Mouse (Mus musculus) gastrocnemius, adult 8-10 months (tissue): Measurements from ENCODE around the gene Specc1. TPM values are rescaled to one million over a fixed set of nuclear protein-coding genes. Genes with fewer than 3 reads are reported as not detected.
A peak's percentile ranks its signal among the peaks of the same experiment; 100 is the strongest.

Experiments used
- DNase-seq, 2 experiments: peaks; one replicate each; pipeline ENCODE4 v3.0.0; 2022; ENCODE audit warnings: low spot score in 2 of 2
- total RNA-seq, 4 experiments: library from RNA; stranded (reverse); gene quantifications; 2 replicates each; pipeline ENCODE4 v1.2.4; 2022

The Specc1 gene
- total RNA-seq, 4 experiments from 2014 or later = 1.5 to 2.7 (median 1.7) TPM

DNA sequence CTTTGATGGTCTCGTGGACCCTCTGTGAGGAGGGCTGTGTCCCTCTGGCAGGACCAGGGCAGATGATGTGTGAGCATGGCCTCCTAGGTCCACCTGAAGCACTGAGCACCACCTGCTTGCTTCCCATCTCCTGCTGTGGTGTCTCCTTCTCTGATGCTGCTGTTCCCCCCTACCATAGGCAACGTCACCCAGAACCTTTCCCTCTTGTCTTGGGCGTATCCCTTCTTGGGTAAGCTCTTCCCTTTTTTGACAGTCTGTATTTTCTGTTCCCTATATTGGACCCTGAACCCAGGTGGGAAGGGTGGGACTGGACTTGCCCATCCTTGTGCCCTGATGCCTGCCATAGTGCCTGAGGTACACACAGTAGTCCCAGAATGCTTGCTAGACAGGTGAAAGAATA, 56.9 kb downstream of the Specc1 start:
- DNase-seq = no peak

DNA sequence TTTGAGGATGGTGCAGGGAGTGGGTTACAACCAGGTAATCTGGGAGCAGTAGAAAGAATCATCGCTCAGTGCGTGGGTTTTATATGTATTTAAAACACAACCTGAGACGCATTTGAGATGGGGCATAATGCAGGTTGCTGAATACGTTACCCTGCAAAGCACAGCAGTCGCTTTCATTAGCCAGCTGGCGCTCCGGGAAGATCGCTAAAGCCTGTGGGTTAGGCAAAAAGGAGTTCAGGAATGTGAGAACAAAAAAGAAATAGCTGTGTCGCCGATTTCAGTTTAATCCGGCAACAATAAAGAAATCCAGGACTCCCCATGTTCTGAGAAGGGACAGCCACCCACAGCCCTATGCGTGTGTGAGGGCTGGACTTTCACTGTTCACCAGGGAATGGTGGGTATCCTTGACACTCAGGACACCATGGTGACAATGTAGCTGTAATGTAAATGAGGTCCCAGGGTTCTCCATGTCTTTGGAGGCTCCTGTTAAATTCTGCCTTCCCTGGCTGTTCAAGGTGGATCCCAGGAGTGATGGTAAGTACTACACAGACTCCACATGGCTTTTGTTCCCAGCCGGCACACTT, 58.6 kb downstream of the Specc1 start:
- DNase-seq = no peak

DNA sequence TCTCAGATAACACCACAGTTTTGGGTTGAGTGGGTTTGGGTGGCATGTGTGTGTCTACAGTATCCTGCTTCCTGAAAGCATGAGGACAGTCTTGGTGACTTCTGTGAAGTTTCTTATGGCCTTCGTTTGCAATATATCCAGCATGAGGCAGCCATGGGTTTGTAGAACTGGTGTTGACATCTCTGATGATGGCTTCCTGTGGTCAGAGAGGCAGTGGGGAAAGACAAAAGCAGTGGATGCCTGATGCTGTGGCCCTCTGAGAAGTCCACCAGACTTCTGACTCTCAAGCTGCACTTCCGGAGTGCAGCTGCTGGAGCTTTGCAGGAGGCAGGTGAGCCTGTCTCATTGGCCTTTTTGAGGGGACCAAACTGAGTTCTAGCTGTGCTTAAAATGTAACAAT, 60.4 kb downstream of the Specc1 start:
- no peak for DNase-seq

DNA sequence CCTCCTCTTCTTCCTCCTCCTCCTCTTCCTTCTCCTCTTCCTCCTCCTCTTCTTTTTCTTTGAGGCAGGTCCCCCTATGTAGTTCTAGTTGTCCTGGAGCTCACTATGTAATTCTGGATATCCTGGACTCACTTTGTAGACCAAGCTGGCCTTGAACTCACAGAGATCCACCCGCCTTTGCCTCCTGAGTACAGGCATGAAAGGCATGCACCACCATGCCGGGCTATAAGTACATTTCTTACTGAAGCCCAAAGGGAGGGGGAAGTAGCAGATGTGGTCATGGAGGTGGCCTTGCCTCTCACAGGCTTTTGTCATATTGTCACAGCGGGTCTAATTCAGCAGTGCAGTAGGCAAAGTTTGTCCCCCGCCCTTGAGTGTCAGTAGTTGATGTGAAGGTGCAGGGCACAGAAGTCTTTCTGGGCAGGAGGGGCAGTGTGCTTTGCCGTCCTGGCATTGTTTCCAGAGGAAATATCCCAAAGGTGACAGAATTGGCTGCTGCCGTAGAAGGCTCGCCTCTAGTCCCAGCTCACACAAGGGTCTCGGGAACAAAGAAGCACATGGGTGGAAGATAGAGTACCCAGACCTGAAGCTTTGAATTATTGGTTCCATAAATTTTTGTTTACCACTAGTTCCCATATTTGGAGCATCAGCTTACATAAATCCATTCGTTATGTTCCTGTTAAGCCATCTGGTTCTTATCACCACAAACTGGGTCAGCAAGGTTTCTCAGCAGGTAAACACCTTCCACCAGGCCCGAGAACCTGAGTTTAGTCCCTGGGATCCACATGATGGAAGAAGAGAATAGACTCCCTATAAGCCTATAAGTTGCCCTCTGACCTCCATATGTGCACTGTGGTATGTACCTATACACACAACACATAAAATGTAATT, 62.0 kb downstream of the Specc1 start:
- no peak for DNase-seq

DNA sequence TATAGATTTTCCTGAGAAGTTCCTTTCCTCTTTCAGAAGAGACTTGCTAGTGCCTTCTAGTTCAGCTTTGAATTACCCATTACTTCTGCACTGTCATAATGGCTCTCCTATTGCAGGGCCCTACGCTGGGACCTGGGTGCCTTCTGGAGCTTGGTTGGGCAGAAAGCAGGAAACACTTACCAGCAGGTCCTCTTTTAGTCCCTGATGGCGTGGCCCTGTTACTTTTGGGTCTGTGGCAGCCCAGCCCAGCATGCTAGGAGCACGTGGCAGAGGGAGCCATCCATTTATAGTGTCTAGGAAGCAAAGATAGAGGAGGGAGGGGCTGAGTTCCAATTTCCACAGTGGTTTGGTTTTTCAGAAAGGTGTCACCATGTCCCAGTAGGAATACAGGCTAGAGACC, 63.3 kb downstream of the Specc1 start:
- DNase-seq = no peak

DNA sequence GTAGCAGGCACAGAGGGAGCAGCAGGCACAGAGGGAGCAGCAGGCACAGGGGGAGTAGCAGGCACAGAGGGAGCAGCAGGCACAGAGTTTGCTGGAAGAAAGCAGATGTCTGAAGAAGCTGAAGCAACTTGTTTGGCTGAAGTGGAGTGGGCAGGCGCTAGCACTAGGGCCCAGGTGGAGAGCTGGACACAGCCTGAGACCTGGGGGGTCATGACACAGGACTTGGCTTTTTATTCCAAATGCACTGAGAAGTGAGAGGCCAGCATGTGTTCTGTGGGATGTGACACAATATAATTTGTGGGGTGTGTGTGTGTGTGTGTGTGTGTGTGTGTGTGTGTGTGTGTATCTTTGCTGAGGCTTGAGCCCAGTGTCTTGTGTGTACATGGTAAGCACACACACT, 64.3 kb downstream of the Specc1 start:
- DNase-seq = no peak

DNA sequence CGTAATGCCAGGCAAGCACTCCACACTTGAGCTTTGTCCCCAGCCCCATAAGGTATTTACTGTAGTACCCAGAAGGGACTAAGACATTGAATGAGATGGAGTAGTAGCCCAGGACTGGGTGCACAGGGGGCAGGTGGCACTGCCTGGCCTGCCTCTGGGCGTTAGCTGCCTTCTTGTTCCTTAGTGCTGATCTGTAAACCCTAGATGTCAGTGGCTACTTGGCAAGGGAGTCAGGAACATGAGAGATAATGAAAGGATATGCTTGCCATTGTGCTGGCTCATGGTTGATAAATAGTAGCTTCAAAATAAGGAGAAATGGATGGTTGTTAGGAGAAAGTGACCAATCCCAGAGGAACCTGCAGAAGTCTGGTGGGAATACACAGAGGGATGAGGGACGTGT, 65.5 kb downstream of the Specc1 start:
- DNase-seq = no peak

DNA sequence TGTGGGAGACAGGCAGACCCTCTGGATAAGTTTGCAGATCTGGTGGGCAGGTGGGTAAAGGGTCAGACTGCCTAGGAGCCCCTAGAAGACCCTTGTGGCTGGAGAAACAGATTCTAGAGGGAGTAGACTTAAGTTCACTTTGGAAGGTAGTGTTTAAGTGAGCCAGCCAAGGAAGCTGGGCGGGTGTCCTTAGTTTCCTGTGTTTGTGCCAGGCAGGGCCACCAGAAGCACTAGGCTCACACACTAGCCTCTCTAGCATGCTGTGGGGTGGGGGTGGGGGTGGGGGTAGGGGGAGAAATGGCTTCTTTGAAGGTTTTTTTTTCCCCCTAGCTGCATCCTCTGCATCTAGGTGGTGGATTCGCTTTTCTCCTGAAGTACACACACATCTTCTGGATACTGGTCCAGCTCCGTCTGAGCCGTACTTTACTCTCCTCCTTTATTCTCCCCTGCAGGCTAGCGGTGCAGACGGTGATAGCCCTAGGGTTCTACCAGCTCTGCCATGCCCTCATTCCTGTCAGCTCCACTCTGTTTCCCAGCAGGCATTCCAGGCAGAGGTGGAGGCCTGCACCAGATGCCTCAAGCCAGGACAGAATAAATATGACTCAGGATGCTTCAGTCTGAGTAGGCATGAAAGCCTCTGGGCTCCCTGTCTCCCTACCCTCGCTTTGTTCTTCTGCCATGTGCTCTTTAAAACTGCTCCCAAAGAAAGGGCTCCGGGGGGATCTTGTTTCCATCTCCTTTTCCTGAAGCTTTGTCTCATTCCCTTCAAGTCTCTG, 66.3 kb downstream of the Specc1 start:
- DNase-seq = no peak

DNA sequence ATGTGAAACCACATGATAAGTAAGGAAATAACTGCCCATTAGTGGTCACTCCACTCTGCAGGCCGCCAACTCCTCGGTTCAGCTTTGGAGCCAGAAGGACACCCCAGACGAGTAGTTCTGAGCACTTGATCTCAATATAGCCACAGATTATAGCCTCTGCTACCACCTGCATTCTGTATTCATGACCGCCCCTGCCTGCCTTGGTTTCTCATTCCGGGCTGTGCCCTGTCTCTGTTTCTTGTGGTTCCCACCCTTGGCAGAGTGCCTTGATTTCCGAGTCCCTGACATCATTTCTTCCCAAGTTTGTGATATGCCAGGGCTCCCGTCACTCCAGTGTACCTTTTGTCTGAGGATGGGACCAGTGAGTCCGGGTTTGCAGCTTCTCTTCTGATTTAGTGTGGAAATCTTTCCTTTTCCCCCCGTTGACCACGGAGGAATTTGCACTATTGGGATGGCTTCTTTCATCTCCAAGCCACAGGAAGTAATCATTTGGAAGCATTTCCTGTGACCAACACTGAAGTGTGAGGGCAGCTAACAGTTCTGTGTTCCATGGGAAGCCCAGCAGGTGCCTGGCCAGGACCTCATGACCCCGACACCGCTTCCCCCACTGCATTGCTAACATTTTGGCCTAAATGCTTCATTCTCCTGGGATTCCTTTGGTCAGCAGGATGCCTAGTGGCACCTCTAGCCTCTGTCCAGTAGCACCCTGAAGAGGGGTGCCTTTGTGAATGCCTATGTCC, 67.1 kb downstream of the Specc1 start:
- no peak for DNase-seq

DNA sequence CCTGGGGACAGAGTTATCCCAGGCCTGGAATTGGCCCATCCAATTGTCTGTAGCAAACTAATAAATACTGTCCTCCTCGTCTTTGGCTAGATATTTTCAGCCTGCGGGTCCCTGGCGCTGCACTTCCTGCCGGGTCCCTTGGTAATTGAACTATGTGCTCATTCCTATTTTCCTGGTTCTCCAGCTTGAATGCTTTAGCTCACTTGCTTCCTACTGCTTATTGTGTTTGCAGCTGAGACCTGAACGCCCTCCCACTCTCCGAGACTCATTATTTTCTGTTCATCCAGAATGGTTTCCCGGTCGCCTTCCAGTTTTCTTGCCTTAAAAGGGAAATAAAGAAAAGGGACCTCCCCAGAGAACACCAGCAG, 67.7 kb downstream of the Specc1 start:
- DNase-seq = peak in 1 of 2 experiments; percentile 6

DNA sequence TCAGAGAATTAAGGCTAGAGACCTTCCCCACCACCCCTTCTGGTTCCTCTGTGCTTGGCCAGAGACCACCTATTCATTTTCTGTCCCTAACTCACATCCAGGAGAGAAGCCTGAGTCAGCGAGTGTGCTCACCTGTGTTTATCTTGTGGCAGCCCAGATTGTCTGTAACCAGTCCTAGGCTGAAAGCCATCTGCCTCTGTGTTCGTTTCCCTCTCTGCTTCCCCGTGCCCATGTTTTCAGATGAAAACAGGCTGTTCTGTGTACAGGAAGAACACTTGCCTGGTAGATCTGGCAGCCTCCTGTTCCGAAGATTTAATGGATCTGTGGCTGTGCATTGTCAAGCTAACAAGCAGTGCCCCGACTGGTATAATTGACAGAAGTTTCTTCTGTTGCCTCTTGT, 68.4 kb downstream of the Specc1 start:
- DNase-seq = no peak

DNA sequence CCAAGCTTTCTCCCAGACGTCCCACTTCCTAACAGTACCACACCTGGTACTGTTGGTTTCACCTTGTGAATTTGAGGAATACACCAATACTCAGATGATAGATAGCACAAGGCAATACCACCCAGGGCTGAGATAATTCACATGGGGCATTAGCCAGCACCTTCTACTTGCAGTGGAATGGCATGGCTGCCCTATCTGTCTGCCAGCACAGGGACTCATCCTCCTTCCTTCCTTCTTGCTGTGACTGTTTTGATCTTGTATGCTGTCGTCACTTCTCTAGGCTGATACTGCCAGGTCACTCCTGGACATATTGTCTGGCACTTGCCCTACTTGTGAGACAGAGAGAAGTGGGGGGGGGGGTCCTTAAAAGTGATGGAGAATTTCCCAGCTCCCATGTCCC, 69.2 kb downstream of the Specc1 start:
- no peak for DNase-seq

DNA sequence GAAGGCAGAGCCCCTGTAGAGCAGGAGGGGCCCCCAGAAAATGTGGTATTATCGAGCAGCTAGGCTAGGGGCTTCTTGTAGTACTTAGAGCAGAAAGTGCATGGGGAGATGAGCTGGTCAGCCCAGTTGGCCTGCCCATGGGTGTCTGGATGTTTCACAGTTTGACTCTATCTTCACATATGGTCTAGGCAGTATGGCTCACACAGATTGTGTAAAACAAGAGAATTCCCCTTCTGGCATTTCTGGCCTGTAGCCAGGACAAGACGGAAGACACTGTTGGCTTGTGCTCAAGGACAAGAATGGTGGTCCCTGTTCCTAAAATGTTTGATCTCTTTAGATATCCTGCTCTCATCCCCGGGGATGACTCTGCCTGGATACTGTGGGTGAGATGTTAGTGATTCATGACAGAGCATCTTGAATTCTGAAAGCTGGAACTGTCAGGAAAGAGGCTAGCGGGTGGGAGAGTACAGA, 69.8 kb downstream of the Specc1 start:
- no peak for DNase-seq

DNA sequence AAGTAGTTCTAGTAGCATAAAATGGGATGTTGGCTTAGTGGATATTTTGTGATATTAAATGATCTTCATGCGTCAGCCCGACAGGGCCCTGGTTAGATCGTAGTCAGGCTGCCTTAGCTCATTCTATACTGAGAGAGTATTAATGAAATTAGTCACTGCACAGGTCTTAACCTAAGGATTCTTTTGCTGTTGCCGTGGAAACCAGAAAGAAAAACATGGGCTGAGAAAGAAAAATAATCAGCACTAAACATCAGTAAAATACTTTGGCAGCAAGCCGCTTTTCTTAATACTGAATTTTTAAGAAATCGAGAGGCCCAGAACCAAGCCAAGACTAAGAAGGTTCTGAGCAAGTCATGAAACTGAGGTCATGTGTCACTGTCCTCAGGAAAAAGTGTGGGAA, 70.7 kb downstream of the Specc1 start:
- no peak for DNase-seq

DNA sequence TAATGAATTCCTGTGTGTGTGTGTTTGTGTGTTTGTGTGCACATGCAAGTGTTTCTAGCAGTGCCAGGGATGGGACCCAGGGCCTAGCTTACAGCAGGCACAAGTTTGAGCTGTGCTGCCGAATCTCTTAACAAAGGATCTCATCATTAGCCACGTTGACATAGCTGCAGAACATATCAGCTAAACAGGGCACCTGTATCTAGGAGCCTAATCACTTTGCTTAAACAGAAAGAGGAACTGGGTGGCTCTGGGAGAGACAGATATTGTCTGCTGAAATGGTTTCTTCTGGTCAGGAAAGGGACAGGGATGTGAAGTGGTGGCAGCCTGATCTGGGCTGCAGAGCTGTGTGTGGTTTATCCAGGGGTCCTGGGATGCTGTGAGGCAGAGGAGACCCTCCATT, 71.1 kb downstream of the Specc1 start:
- no peak for DNase-seq

DNA sequence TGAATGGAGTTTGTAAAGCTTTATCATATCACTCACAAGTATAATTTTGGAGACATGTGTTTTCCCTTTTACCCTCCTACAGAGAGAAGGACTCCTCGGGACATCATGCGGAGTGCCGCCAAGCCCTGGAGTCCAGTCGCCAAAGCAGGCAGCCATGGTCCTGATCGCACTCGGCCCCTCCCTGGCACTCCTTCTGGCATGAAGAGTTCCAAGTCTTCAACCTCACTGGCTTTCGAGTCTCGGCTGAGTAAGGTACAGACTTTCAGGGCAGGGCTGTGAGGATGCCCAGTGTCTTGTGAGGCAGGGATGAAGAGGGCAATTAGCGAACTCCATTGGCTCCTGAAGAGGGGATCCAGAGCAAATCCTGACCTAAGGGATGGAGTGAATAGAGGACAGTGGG, 72.6 kb downstream of the Specc1 start:
- DNase-seq = no peak

DNA sequence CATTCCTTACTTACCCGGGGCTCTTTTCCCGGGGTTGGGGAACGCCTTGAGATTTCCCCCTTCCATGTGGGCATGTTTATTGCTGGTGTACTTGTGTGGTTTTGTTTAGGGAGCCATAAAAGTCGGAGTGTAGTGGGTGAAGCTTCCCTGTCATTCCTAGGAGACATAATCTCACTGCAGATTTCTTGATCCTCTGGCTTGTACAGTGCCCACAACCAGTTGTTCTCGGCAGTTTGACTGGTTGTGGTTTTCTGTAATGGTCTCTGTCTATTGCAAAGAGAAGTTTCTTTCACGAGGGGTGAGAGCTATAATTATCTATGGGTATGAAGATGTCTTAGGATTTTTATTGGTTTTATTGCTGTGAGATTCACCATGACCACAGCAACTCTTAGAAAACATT, 78.0 kb downstream of the Specc1 start:
- no peak for DNase-seq

DNA sequence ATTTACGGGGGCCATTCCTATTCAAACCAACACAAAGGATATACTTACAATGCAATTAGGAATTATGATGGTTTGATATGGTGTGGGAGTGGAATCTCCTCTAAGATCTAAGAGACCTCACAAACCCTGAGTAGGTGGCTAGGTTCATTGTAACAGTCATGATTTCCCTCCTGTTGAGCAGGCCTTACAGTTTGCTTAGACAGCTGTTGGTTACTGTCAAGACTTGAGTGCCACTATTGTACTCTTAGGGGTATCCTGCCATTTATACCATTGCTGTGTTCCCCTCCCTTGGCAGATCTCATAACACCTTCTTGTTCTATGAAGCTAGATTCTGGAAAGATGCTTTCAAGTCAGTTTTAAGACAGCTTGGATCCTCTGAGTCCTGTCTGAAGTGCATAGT, 78.7 kb downstream of the Specc1 start:
- no peak for DNase-seq

DNA sequence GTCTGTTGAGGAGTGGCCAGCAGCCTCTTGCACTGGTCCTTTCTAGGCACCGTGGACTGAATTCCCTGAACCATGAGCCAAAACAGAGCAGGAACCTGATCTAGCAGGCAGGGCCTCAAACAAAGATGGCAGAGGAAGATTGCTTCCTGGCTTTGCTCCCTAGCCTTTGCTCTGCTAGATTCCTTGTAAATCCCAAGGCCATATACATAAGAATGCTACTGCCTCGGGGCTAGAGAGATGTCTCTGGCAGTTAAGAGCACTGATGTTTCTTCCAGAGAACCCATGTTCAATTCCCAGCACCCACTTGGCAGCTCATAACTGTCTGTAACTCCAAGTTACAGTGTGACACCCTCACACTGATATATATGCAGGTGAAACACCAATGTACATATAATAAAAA, 83.6 kb downstream of the Specc1 start:
- DNase-seq = no peak

DNA sequence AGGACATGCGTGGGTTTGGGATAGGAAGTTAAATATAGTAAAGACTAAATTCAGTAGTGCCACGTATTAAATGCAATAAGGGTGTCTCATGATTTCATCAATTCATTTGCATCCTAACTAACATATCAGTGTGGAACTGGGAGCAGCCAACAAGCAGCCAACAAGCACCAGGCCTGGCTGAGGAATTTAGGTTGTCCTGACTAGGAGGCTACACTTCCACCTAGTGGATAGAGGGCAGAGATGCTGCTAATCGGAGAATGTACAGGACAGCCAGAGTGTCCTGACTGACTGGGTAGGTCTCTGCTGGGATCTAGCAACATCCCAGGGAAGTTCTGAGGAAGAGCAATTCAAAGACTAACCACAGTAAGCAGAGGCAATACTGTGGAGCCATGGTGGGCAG, 88.1 kb downstream of the Specc1 start:
- DNase-seq = no peak

DNA sequence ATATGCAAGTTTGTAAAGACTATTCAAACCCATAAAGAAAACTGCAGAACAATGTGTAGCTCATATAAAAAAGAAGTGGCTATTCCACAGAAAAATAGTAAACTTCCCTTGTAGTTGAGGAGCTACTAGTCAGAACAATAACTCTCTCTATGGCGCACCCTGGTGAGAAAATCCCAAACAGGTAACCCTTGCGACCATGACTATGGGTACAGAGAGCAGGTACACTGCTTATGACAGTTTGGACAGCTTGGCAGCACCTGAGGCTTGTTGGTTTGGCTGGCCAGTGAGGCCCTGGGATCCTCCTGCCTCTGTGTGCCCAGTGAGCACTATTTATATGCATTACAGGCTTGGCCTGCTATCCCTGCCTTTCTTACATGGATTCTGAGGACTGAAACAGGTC, 89.4 kb downstream of the Specc1 start:
- no peak for DNase-seq
